24 mouse cellular contexts compared by ENCODE assay signal in genomic region chr5:143906429-143906828, GRCm38 (mm10). TPM values are rescaled to one million over a fixed set of nuclear protein-coding genes. Genes with fewer than 3 reads are reported as not detected.
"Had no signal": no experiment of that assay in that cellular context is flagged by ENCODE, and none has a peak within 500 bp of the region (broad histone marks: within the 10 kb centered on the region; RNA-seq: fewer than 3 reads in every experiment).

No protein-coding gene starts in this region.

- H3K9me3 ChIP-seq: liver, embryonic 13.5 days; midbrain, embryonic 12.5 days; midbrain, embryonic 15.5 days; stomach, embryonic 15.5 days had no signal

- ATAC-seq: intestine, embryonic 16.5 days; liver, postnatal 0 days; lung, postnatal 0 days; midbrain, embryonic 15.5 days had no signal

- H3K4me3 ChIP-seq: left cerebral cortex, adult 2 months; liver, embryonic 13.5 days; midbrain, embryonic 12.5 days; midbrain, embryonic 15.5 days; stomach, embryonic 15.5 days had no signal

- H3K27ac ChIP-seq: kidney, postnatal 0 days; left cerebral cortex, adult 2 months; macrophage; midbrain, embryonic 12.5 days; midbrain, embryonic 15.5 days; stomach, embryonic 15.5 days had no signal

- H3K9ac ChIP-seq: liver, postnatal 0 days; lung, embryonic 14.5 days; midbrain, embryonic 12.5 days; midbrain, embryonic 15.5 days; stomach, embryonic 15.5 days had no signal

- H3K4me2 ChIP-seq: lung, embryonic 14.5 days; midbrain, embryonic 12.5 days; midbrain, embryonic 15.5 days; stomach, embryonic 15.5 days had no signal

- DNase-seq: kidney, adult 18-20 months; kidney, adult 9 months; kidney, postnatal 25 days; layer of hippocampus, postnatal 36 days; liver, embryonic 13.5 days; liver, postnatal 0 days; lung, embryonic 14.5 days; right cerebral cortex, adult 18-20 months; right cerebral cortex, postnatal 14 days; right cerebral cortex, postnatal 4 days; spleen, adult 18-20 months; thymus, adult 18-20 months; thymus, postnatal 36 days had no signal

- H3K27me3 ChIP-seq: liver, embryonic 13.5 days; midbrain, embryonic 12.5 days; midbrain, embryonic 15.5 days; stomach, embryonic 15.5 days had no signal

RNA-seq across cellular contexts. Expression of gene Ankrd61, which starts 8.9 kb away (rescaled TPM):
- total RNA-seq: layer of hippocampus, adult 8-10 months; layer of hippocampus, postnatal 36 days; left cerebral cortex, adult 2 months; left cerebral cortex, postnatal 36 days; megakaryocyte, adult 5-6 weeks had no signal
- polyA plus RNA-seq: liver, postnatal 0 days; macrophage had no signal

RNA-seq across cellular contexts. Expression of gene Gm42421, which starts 21.5 kb away (rescaled TPM):
- polyA plus RNA-seq: liver, embryonic 13.5 days; liver, postnatal 0 days; lung, postnatal 0 days had no signal

RNA-seq across cellular contexts. Expression of gene Rsph10b, which starts 26.4 kb away (rescaled TPM):
- polyA plus RNA-seq: macrophage had no signal
